Mouse (Mus musculus): ENCODE results near the gene Gimap4. TPM values are rescaled to one million over a fixed set of nuclear protein-coding genes. Genes with fewer than 3 reads are reported as not detected.

The Gimap4 gene
- 4.3 and 9.3 TPM in 2 replicates for polyA plus RNA-seq (2012; rRNA removed)

DNA sequence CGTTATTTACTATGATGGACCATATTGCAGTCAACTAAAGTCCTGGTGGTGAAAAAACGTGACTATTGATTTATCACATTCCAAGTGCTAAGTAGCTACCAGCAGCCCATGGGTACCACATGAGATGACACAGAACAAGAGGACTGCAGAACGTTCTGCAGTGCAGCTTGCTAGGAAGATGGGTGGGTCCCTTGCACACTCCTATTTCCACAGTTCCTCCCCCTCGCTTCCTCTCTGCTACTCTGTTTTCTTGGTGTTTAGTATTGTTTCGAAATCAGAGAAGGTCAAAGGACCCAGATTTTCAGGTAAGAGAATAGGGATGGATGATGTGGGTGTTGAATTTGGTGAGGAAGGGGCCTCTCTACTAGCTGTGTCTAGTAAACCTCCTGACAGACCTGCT, at the start of gene Gimap4:
Gene Gimap4, plus strand, starts transcription at position 231 of the 400 bp plus-strand sequence.
- Histone ChIP-seq H3K4me3 (ENCODE audit: low read depth, low read length) (peak within 1 kb of the TSS; percentile 28), H3K27ac (ENCODE audit: insufficient read depth, low read depth, low read length) (peak within 1 kb of the TSS; percentile 75), H3K36me3 (ENCODE audit: control insufficient read depth, insufficient read depth, low read length) (no peaks in the 10 kb centered on the region), H3K4me1 (ENCODE audit: control insufficient read depth, insufficient read depth, insufficient read length, low read length) (no peaks in the 10 kb centered on the region), H3K27me3 (ENCODE audit: control insufficient read depth, insufficient read depth, low read length) (no peaks in the 10 kb centered on the region)
- no peak for TF ChIP-seq POLR2A (IDR thresholded peaks at IDR 0.05; ENCODE audit: low read depth, low read length)
- TF ChIP-seq CTCF (IDR thresholded peaks at IDR 0.05; ENCODE audit: extremely low read depth, insufficient read length, insufficient replicate concordance, low read depth, low read length) = no peak
- 52% methylated on average over 5 of the region's 5 CpGs for WGBS

DNA sequence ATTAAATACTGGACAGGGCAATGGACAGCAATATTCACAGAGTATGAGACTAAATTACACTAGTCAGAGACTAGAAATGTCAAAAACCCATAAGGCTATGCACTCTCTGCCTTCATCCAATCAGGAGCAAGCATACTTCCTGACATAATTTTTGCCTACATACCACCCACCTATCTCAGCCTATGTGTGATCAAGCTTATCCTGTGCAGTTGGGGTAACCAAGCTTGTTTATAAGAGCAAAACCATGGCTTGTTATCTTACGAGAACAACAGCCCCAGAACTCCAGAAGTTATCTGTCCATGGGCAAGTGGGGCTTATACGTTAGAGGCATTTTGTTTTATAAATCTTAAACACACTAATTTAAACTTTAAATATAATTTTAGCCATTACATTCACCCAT, 49.2 kb upstream of the Gimap4 start:
- Histone ChIP-seq H3K4me1 (ENCODE audit: control insufficient read depth, insufficient read depth, insufficient read length, low read length) (no peaks in the 10 kb centered on the region), H3K36me3 (ENCODE audit: control insufficient read depth, insufficient read depth, low read length) (no peaks in the 10 kb centered on the region), H3K27me3 (ENCODE audit: control insufficient read depth, insufficient read depth, low read length) (no peaks in the 10 kb centered on the region), H3K4me3 (ENCODE audit: low read depth, low read length) (no peak overlapping the region), H3K27ac (ENCODE audit: insufficient read depth, low read depth, low read length) (no peak overlapping the region)
- TF ChIP-seq POLR2A (IDR thresholded peaks at IDR 0.05; ENCODE audit: low read depth, low read length) (no peak), CTCF (IDR thresholded peaks at IDR 0.05; ENCODE audit: extremely low read depth, insufficient read length, insufficient replicate concordance, low read depth, low read length) (no peak)
- WGBS = 85% methylated on average over 2 of the region's 2 CpGs

DNA sequence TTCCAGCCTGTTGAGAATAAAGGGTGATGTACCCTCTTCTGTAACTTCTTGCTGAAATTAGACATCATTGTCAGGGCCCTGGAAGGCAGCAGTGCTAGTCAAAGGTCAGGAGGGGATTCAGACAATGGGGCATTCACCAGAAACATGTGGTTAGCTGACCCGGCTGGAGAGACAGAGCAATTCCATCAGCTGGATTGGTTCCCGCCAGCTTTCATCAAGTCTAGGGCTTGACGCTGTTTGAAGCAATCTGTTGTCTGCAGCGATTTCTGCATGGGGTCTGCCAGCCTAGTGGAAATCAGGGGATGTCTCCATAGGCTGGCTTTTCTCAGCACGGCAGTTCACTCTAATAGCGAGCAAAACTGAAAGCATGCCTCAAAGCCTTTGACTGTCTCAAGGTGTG, 47.8 kb upstream of the Gimap4 start:
- Histone ChIP-seq H3K27ac (ENCODE audit: insufficient read depth, low read depth, low read length) (no peak overlapping the region), H3K27me3 (ENCODE audit: control insufficient read depth, insufficient read depth, low read length) (no peaks in the 10 kb centered on the region), H3K4me1 (ENCODE audit: control insufficient read depth, insufficient read depth, insufficient read length, low read length) (no peaks in the 10 kb centered on the region), H3K4me3 (ENCODE audit: low read depth, low read length) (no peak overlapping the region), H3K36me3 (ENCODE audit: control insufficient read depth, insufficient read depth, low read length) (no peaks in the 10 kb centered on the region)
- no peak for TF ChIP-seq CTCF (IDR thresholded peaks at IDR 0.05; ENCODE audit: extremely low read depth, insufficient read length, insufficient replicate concordance, low read depth, low read length)
- TF ChIP-seq POLR2A (IDR thresholded peaks at IDR 0.05; ENCODE audit: low read depth, low read length) = no peak
- WGBS = 82% methylated on average over 6 of the region's 6 CpGs

DNA sequence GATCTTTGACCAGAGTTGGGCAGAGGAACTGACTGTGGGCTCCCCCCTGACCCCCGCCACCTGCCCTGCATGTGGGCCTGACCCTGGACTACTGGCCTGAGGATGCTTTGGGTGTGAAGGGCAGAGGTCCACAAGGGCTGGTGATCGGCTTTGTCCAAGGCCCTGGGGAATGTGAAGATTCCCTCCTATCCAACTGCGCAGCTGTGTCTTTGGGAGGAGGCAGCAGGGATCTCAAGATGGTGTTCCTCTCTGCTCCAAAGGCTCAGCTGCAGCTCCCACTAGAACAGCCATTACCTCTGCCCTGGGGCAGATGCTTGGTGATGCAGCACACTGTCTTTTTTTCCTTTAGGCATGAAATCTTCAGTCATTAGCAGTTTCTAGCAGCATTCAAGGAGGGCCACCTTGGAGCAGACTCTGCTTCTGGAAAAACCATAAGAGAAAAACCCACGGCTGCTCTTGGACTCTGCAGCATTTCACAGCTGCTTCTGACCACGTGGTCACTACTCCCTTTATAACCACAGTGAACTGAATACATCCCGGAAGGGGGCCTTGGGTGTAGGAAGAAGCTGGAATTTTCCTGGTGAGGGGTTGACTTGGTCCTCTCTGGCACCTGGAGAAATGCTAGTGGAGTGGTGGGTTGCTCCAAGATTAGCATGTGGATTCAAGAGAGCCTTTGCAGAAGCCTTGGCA, 46.4 kb upstream of the Gimap4 start:
- WGBS = 65% methylated on average over 6 of the region's 6 CpGs
- Histone ChIP-seq H3K4me3 (ENCODE audit: low read depth, low read length) (no peak overlapping the region), H3K36me3 (ENCODE audit: control insufficient read depth, insufficient read depth, low read length) (no peaks in the 10 kb centered on the region), H3K27ac (ENCODE audit: insufficient read depth, low read depth, low read length) (peak overlapping the region; percentile 66), H3K27me3 (ENCODE audit: control insufficient read depth, insufficient read depth, low read length) (no peaks in the 10 kb centered on the region), H3K4me1 (ENCODE audit: control insufficient read depth, insufficient read depth, insufficient read length, low read length) (no peaks in the 10 kb centered on the region)
- TF ChIP-seq POLR2A (IDR thresholded peaks at IDR 0.05; ENCODE audit: low read depth, low read length) (no peak), CTCF (IDR thresholded peaks at IDR 0.05; ENCODE audit: extremely low read depth, insufficient read length, insufficient replicate concordance, low read depth, low read length) (no peak)

DNA sequence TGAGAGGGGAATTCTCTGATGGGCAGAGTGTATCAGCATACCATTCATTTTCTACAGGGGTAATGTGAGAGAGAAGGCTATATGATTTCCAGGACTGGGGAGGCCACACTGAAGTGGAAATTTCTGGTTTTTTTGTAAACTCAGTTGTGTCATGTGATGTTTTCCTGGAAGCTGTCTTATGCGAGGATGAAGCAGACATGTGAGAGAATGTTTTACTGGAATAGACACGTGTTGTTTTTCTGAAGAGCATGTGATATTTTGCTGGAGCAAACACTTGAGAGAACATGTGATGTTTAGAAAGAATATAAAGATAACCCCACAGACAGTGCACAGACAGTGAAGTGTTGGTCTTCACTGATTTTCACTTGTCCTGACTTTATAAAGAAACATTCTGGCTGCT, 45.8 kb upstream of the Gimap4 start:
- 51% methylated on average over 2 of the region's 2 CpGs for WGBS
- TF ChIP-seq POLR2A (IDR thresholded peaks at IDR 0.05; ENCODE audit: low read depth, low read length) (no peak), CTCF (IDR thresholded peaks at IDR 0.05; ENCODE audit: extremely low read depth, insufficient read length, insufficient replicate concordance, low read depth, low read length) (no peak)
- H3K27ac ChIP-seq (ENCODE audit: insufficient read depth, low read depth, low read length) = peak overlapping the region; percentile 66
- no peaks in the 10 kb centered on the region for H3K4me1 ChIP-seq (ENCODE audit: control insufficient read depth, insufficient read depth, insufficient read length, low read length)
- H3K4me3 ChIP-seq (ENCODE audit: low read depth, low read length) = no peak overlapping the region
- H3K36me3 ChIP-seq (ENCODE audit: control insufficient read depth, insufficient read depth, low read length) = no peaks in the 10 kb centered on the region
- no peaks in the 10 kb centered on the region for H3K27me3 ChIP-seq (ENCODE audit: control insufficient read depth, insufficient read depth, low read length)

DNA sequence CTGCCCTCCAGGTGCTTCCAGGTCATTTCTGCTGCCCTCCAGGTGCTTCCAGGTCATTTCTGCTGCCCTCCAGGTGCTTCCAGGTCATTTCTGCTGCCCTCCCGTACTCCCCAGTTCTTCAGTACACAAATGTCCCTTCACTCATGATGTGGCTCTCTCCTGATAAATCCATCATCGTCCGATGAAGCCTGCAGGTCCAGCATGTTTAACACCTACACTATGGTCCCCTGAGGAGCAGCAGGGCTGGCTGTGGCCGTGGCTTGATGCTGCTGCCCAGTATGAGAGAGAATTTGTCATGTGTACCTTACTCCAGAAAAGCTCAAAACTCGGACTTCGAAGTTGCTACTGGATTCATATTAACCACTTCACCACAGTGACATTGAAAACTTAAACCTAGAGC, 43.0 kb upstream of the Gimap4 start:
- no peak overlapping the region for H3K27ac ChIP-seq (ENCODE audit: insufficient read depth, low read depth, low read length)
- TF ChIP-seq CTCF (IDR thresholded peaks at IDR 0.05; ENCODE audit: extremely low read depth, insufficient read length, insufficient replicate concordance, low read depth, low read length) (no peak), POLR2A (IDR thresholded peaks at IDR 0.05; ENCODE audit: low read depth, low read length) (no peak)
- H3K4me3 ChIP-seq (ENCODE audit: low read depth, low read length) = no peak overlapping the region
- no peaks in the 10 kb centered on the region for H3K36me3 ChIP-seq (ENCODE audit: control insufficient read depth, insufficient read depth, low read length)
- 63% methylated on average over 6 of the region's 6 CpGs for WGBS
- H3K27me3 ChIP-seq (ENCODE audit: control insufficient read depth, insufficient read depth, low read length) = no peaks in the 10 kb centered on the region
- peaks cover 1% of the 10 kb centered on the region; the same call in 1 of the 2 replicates for H3K4me1 ChIP-seq (ENCODE audit: control insufficient read depth, insufficient read depth, insufficient read length, low read length)

DNA sequence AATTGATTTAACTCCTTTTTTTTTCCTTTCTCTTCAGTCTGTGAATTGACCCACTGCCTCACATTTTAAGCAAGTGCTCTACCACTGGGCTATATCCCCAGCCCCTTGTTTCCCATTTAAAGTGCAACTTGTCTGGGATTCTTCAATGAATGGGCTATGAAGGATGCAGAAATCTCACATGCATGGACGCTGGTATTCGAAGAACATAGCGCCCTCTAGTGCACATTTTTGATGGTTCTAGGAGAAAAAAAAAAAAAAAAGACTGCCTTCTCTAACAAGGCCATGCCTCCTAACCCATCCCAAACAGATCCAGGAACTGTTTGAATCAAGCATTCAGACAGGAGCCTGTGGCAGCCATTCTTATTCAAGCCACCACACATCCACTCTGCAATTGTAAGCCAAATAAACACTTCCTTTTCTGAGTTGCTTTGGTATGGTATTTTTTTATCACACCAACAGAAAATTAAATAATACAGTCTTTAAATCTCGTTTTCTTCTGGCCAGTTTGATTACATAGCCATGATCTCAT, 41.5 kb upstream of the Gimap4 start:
- Histone ChIP-seq H3K4me3 (ENCODE audit: low read depth, low read length) (no peak overlapping the region), H3K27me3 (ENCODE audit: control insufficient read depth, insufficient read depth, low read length) (no peaks in the 10 kb centered on the region), H3K4me1 (ENCODE audit: control insufficient read depth, insufficient read depth, insufficient read length, low read length) (peaks cover 6% of the 10 kb centered on the region), H3K27ac (ENCODE audit: insufficient read depth, low read depth, low read length) (no peak overlapping the region), H3K36me3 (ENCODE audit: control insufficient read depth, insufficient read depth, low read length) (no peaks in the 10 kb centered on the region)
- TF ChIP-seq CTCF (IDR thresholded peaks at IDR 0.05; ENCODE audit: extremely low read depth, insufficient read length, insufficient replicate concordance, low read depth, low read length) (no peak), POLR2A (IDR thresholded peaks at IDR 0.05; ENCODE audit: low read depth, low read length) (no peak)
- 22% methylated on average over 4 of the region's 4 CpGs for WGBS

All from small intestine, adult 2 months (tissue).